Mouse (Mus musculus) gastrocnemius, postnatal 36 days (tissue): ENCODE measurements at regions not wholly inside any gene's neighbourhood (a gene's known extent, or its start where the extent isn't known, plus 50 kb on each side); places are given as distances from the start of the nearest gene placed in this dataset.
"Not testable (repeated sequence)": the region's sequence is repeated elsewhere in the genome, so short reads cannot be mapped to it uniquely, and the experiment has no call there.

Experiments
- DNase-seq, 2 experiments: peaks; one replicate each; pipeline ENCODE4 v3.0.0; 2022
- intact Hi-C: fragments of 180-260 bp; cut with DNase I; formaldehyde crosslinking; loops from one replicate; pipeline ENCODE4 v1.15.1; 2025

DNA sequence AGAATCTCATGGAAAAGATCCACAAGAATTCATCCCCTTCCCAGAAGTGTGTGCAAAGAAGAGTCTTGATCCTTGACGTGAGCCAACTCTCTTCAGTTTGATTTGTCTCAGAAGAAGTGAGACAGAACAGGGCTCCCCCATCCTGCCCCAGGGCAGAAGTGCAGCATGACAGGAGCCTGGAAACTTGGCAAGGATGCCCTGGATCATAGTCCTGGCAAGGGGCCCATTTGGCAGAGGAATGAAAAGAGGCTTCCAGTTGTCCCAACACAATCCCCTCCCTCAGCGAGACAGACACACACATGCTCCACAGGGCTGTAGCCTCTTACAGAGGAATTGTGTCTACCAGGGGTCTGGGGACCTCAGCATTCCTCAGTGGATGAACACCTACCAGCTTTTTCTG, 102.7 kb downstream of the Ptpn20 start:
- DNase-seq: peak; percentile 39 to 40
- intact Hi-C loops: loop anchor here (10.0 kb wide), 1 partner anchor 133 kb away; no protein-coding TSS in a partner anchor

DNA sequence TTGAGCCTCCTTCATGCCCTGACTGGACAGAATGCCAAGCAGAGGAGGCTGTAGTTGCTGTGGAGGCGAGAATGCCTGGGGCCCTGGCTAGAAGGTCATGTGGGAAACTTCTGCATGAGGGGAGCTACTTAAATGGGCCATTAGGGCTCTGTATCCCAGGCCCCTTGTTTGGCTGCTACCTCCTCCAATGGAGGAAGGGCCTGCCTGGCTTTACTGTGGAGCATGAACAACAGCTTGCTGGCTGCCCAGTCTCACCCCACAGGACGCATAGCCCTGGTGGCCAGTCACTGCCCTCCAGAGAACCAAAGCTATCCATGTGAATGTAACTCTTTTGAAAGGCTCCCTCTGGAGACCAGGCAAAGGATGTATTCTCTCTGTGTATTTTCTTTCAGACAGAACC, 105.2 kb downstream of the Ptpn20 start:
- intact Hi-C loops: loop anchor here (10.0 kb wide), 1 partner anchor 131 kb away; no protein-coding TSS in a partner anchor
- DNase-seq: no peak

DNA sequence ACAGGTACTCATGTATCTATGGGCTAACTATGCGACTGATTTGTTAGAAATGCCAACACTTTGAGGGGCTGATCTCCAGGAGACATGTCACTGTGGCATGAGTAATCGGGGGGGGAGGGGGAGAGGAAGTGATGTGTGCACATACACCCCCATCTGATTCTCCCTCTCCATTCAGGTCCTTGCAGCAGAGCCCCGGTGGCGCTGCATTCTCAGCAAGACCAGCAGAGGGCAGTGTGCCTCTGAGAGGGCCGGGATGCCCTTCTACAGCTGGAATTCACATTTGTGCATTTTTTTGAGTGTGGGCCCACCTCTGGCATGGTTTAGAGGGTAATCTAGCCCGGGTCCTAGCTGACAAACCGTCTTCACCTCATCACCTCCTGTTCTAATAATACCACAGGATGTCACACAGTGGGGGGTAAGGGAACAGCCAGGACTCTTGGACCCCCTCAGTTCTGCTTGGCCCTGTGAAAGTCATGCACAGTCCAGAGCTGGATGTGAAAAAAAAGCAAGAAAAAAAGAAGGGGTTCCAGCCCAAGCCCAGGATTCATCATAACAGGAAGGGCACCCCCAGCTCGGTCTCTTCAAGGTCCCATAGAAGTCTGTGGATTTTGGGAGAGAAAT, 106.5 kb downstream of the Ptpn20 start:
- intact Hi-C loops: loop anchor here (1.0 to 10.0 kb wide), 3 partner anchors 129 to 237 kb away; no protein-coding TSS in a partner anchor
- peak; percentile 71 to 76 for DNase-seq

DNA sequence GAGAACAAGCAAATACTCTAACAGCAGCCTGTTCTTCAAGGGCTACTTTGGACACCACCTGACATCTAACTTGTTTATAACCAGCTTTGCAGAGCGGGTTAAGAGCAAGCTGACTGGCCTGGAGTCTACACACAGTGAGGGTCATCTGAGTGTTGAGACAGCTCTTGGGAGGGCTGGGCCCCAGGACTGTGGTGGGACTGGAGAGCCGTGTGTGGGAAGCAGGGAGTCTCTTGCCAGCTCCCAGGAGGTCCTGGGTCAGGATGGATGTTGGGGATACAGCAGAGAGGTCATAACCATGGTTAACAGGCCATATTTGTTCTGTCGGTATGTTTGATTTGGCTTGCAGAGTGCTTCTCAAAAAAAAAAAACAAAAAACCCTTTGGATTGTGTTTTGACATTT, 107.8 kb downstream of the Ptpn20 start:
- intact Hi-C loops: loop anchor here (5.0 to 10.0 kb wide), 2 partner anchors 128 to 235 kb away; no protein-coding TSS in a partner anchor
- DNase-seq: no peak

DNA sequence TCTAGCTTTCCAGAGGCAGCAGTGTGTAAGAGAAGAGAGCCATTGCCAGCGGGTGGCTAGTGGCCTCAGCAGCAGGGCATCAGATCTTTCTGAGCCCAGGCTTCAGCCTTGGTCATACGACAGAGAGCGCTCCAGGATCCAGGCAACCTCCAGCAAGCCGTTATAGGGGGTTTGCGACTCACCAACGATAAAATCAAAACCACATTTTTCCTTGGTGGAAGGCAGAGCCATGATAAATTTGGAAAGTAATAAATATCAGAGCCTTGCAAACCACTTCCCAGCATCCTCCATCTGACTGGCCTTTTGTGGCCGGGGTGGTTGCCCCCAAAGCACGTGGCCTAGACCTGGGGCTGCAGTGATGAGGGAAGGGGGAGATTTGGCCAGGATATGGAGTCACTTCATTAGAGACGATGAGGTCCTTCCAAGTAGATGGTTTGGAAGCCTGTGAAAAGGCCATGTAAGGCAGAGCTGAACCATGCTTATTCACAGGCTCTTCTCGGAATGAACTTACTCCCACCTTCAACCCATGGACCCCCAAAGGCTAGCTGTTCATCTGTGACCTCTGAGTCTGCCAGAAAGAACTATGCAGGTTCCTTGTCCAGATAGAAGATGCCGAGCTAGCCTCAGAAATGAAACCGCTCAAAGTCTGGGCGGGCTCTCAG, 110.9 kb downstream of the Ptpn20 start:
- intact Hi-C loops: loop anchor here (5.0 to 10.0 kb wide), 2 partner anchors 125 to 232 kb away; no protein-coding TSS in a partner anchor
- no peak for DNase-seq

DNA sequence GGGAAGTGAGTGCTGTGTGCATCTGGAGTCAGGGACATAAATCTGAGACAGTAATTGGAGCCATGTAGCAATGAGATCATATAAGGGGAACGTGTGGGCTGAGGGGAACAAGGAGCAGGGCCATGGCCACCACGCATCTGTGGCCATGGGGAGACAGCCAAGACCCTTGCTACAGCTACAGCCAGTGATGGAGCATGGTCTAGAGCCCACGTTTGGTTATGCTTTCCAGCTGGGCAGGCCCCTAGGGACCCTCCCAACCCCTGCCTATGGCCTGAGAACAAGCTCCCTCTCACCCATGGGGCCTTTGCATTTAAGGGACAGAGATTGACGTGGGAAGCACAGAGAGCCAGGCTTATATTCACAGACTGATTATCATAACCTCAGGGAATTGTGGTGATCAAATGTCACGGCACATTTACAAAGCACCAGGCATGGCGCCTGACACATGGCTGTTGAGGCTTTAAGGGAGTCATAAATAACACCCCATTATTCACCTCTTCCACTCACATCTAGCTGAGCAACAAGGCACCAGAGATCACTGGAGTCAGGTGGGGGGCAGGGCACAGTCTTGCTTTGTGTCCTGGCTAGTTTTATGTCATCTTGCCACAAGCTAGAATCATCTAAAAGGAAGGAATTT, 118.8 kb downstream of the Ptpn20 start:
- intact Hi-C loops: no loop called here

DNA sequence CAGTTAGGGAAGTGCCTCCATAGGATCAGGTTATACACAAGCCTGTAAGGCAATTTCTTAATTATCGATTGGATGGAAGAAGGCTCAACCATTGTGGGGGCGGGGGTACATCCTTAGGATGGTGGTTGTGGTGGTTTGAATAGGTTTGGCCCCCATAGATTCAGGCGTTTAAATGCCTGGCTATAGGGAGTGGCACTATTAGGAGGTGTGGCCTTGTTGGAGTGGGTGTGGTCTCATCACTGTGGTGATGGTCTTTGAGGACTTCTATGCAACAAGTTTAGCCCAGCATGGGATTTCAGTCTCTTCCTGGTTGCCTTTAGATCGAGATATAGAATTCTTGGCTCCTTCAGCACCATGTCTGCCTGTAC, 119.3 kb downstream of the Ptpn20 start:
- DNase-seq: no peak
- intact Hi-C loops: no loop called here

More for the DNA sequence above, 118.8 kb downstream of the Ptpn20 start:
- DNase-seq: no peak

DNA sequence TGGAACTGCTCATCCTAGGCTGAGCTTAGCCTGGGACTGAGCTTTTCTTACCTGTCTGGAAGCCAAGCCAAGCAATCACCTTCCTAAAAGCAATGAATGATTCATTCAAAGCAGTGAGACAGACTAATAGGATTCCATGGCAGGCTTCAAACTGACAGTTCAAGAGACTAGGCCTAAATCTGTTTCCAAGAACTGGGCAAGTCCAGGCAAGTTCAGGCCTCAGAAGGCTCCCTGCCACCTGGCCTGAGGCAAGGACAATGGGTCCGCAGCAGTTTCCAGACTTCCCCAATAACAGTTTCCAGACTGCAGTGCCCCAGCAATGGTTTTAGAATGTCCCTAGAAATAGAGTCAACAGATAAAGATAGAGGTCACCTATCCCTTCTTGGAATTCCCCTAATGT, 123.5 kb downstream of the Ptpn20 start:
- intact Hi-C loops: no loop called here
- DNase-seq: no peak

DNA sequence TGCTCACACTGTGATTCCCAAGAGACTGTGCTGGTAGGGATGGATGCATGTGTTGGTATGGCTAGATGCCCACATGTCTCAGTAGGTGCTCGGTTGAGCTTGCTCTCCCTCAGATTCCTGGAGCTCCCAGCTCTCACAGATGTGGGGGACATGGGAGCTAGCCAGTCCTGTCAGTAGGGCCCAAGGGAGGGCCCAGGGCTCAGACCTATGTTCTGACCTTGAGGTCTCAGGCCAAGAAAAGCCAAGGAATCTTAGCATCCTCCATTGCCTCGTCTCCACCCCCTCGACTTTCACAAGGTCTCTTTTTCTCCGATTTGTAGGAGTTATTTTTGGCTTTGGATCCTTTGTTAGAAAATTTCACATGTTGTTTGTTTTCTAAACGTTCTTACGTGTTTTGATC, 130.6 kb downstream of the Ptpn20 start:
- intact Hi-C loops: no loop called here
- DNase-seq: no peak

DNA sequence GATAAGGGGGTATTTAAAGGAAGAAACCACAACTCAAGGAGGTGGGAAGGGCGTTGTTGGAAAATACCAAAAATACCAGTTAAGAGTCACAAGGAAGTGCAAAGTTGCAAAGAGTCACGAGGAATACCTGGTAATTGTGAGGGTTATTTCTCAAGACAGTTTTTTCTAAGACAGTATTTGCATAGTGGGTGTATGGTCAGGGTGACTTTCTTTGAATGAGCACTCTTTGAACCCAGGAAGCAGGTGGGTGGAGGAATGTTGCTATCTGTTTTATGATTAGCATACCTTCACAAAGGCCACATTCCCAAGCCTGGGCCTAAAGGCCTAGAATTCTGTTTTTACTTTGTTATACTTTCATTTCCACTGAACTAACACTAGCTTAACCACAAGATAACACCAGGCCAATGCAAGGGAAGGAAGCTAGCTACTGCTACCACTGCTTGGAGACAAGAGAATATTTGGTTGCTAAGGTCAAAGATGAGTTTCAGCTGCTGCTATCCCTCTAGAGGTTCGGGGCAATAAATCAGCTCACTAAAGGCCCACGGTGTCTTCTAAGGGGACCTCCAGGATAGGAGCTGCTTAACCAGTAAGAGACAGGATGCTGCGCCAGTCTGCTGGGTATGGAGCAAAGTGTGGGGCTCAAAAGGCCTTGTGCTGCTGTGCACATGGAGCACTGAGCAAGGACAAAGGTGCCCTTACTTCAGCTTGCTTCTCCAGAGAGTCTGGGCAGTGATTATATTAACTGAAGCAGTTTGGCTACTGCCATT, 133.6 kb downstream of the Ptpn20 start:
- intact Hi-C loops, DNase-seq: not testable (repeated sequence)

DNA sequence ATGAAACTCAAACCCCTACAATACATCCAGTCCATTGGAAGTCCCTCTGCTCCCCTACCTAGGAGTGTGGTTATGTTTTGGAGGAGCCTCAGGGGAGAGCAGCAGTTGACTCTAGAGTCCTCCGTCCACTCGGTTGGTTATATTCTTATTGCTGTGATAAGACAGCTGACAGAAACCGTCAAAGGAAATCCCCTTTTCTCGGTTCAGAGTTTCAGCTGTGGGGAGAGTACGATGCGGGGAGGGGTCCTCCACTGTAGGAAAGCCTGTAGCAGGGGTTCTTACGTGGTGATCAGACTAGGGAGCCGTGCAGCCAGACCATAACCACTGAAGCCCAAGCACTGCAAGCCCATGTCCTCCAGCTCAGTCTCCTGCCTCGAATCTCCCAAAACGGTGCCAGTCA, 137.5 kb downstream of the Ptpn20 start:
- no peak for DNase-seq
- intact Hi-C loops: no loop called here

DNA sequence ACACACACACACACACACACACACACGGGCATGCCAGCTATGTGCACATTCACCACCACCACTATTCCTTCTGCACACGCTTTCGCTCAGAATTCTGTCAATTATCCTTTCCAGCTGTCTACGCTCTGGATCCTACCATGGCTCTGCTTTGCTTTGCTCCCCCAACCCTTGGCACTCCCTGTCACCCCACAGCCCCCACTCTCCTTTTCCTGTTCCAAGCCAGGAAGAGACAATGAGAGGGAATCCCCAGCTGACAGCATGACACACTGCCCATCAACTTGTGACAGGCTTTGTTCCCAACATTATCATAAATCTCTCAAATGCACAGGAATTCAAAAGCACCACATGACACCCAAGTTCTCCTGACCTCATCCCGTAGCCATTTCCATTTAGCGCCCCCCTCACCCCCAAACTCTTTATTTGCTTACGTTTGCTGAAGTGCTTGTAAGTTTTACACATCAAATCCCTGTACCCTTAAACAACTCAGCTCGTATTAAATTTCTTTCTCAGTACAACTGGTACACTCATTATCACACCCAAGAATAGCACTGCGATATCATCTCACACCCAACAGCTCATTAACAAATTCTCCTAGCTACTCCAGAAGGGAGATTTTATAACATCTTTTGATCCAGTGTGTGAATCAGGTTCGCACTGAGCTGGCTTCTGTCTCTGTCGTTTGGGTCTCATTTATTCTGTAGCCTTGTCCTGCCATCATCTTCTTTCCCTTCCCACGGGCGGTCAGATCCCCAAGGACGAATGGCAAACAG, 140.3 kb downstream of the Ptpn20 start:
- intact Hi-C loops: no loop called here
- DNase-seq: no peak

DNA sequence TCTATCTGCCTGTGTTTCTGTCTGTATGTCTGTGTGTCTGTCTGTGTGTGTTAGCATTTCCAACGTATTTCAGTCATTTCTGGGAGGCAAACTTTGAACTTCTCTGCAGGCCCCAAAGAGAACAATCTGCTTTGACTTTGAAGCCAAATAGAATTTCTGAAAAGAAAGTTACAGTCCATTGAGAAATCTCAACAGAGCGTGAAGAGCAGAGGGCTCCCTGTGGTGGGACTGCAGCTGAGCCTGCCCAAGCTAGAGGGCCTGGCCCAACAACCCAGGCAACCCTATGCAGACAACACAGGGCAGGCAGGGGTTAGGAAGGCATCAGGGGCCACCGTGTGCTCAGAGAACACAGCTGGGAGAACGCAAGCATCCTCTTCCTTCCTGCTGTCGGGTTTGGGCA, 143.7 kb downstream of the Ptpn20 start:
- intact Hi-C loops: no loop called here
- no peak for DNase-seq

DNA sequence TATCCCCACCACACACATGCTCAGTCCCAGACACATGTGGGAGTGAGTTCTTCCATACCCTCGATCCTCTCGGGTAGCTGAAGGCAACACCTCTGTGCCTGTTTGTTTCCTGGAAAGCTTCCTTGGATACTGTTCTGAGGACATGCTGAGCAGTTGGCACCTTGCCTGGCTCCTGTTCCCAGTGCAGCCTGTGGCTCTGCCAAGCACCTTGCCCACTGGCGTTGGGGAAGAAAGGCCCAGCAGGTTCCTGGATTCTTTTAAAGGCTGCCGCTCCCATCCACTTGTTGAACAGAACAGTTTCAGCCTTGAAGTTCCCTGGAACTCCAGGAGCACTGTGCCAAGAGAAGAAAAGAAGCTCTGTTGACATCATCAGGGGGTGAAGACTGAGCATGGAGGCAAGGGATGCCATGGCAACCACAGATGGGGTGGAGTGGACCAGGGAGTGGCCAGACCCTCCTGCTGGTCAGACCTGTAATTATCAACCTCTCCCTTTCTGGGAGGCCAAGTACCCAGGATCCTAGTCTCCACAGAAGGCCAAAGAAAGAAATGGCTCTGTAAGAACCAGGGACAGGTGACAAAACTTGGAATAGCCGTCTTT, 145.5 kb downstream of the Ptpn20 start:
- DNase-seq: peak in 1 of 2 experiments; percentile 20
- intact Hi-C loops: no loop called here

DNA sequence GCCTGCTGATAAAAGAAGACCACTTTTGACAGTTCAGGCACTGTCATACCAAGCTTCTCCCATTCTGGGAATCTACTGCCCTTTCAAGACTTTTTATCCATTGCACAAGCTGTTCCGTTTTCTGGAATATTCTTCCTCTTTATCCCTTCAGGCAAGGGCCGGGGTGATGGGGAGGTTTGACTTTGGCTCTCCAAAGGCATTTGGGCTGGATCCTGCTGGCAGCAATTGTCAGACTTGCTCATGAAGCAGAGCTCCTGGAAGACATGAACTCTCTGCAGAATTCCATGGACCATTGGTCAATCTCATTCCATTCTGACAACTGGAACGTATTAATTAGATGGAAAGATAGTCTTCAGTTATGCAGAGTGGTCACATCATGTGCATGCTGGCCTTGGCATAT, 146.6 kb downstream of the Ptpn20 start:
- peak; percentile 42 to 55 for DNase-seq
- intact Hi-C loops: no loop called here

DNA sequence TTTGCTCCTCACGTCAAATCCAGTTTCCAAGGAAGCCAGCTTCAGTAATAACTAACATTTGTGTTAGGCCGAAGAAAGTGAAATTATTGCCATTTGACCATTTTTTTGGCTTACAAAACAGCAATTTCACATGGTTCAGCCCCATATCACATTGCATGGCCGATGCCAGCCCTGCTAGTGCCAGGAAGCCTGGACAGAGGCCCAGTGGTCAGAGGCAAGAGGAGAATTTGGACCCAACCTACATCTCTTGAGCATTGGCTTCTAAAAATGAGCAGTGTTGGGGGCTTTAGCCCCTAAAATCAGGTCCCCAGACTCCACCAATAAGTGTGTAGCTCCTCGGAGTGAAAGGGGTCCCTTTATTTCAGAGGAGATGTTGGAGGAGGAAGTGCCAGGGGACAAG, 157.2 kb downstream of the Ptpn20 start:
- intact Hi-C loops: no loop called here
- no peak for DNase-seq

DNA sequence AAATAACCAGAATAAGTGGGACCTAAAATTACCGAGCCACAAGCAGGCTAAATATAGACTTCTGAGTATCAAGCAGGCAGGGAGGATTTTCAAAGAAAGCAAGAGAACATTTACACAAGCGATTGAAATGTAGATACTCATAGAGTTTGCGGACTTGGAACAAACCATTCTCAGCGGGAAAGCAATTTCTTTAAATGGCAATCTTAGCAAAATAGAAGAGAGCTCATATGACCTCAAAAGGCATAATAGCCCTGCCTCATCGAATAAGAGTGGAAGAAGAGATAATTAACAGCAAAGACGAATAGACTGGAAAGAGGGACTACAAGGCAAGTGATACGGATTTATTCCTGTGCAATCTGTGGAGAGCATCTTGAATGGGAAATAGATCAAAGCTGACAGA, 163.7 kb upstream of the Gdf10 start:
- intact Hi-C loops: no loop called here
- DNase-seq: no peak

DNA sequence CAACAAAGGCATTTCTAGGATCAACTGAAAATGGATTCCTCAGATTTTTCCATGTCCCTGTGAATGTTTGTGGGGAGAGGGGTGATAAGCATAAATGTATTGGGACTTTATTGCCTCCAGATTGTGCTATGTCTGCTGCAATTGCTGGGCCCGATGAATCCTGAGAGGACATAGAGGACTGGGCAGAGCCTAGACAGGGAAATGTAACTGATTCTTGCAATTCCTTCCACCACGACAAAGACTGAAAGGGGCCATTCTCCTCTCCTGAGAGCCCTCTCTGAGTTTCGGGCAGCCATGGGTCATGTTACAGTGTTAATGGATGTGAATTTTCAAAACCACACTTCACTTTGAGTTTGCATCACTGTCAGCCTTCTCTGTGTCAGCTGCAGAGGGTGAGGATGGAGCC, 159.7 kb upstream of the Gdf10 start:
- DNase-seq: no peak
- intact Hi-C loops: no loop called here

DNA sequence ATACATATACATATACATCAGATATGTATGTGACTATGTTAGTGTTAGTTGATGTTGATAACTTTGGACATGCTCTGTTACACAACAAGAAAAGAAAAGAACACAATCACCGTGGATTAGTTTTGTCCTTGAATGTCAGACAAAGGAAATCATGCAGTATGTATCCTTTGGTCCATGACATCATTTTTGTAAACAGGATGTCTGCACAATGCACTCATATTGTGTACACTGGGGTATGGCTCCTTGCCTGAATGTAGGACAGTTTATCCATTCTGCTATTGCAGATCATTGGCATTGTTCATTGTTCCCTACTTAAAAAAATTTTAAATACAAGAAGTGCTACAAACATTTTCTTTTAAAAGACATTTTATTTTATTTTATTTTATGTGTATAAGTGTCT, 157.6 kb upstream of the Gdf10 start:
- intact Hi-C loops: no loop called here
- DNase-seq: no peak

DNA sequence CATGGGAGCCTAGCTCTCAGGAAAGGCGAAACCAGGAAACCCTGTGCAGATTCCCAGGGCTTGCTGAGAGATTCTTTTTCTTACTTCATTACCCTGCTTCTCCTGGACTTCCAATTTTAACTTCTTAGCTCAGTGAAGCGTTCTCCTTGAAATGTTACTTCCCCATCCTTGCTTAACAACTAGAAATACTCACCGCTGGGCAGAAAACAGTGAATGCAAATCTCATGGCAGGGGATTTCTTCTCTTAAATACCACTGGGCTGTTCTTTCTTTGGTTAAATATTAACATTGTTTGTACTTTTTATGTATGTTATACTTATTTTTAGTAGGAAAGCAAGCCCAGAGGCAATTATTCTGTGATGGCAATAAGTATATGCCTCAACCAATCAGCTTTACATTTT, 151.0 kb upstream of the Gdf10 start:
- no peak for DNase-seq
- intact Hi-C loops: loop anchor here (10.0 kb wide), 1 partner anchor 142 kb away; no protein-coding TSS in a partner anchor
